Mouse (Mus musculus) testis, adult 2 months (tissue): ENCODE results near the gene Rassf5.

Source experiments
- CTCF ChIP-seq: fragments of 200-500 bp; IDR thresholded peaks from 2 replicates; pipeline ENCODE4 v1.5.1; 2012; ENCODE audit warnings: low read depth, mild to moderate bottlenecking, inconsistent platforms, low read length, moderate library complexity; ENCODE audit not compliant: control insufficient read depth, insufficient read depth, insufficient replicate concordance
- POLR2A ChIP-seq: fragments of 200-500 bp; IDR thresholded peaks from 2 replicates; pipeline ENCODE4 v1.6.1; 2012; ENCODE audit warnings: low read depth, mild to moderate bottlenecking, inconsistent platforms, low read length, moderate library complexity; ENCODE audit not compliant: control insufficient read depth

- TF ChIP-seq CTCF (no peak), POLR2A (no peak)
Measured at GRCm38 (mm10) chr1:131137717-131138118, 107.3 kb downstream of the Rassf5 start.
